Mouse (Mus musculus): ENCODE measurements at regions not wholly inside any gene's neighbourhood (a gene's known extent, or its start where the extent isn't known, plus 50 kb on each side); places are given as distances from the start of the nearest gene placed in this dataset.

- no peak for DNase-seq
- H3K4me3 ChIP-seq (ENCODE audit: insufficient read depth, low read depth, low read length), result no peak overlapping the region
- no peaks in the 10 kb centered on the region for H3K4me1 ChIP-seq (ENCODE audit: control insufficient read depth, insufficient read depth, low read length)
- WGBS, result 76% methylated on average over 5 of the region's 5 CpGs
- H3K27ac ChIP-seq (ENCODE audit: insufficient read depth, low read depth, low read length), result no peak overlapping the region
- no peaks in the 10 kb centered on the region for H3K36me3 ChIP-seq (ENCODE audit: control insufficient read depth, insufficient read depth, low read length)
- H3K27me3 ChIP-seq (replicated peaks; ENCODE audit: control insufficient read depth, insufficient read depth, low read length), result no peaks in the 10 kb centered on the region
- TF ChIP-seq POLR2A (IDR thresholded peaks at IDR 0.05; ENCODE audit: low read depth, low read length) (no peak), CTCF (conservative IDR thresholded peaks at IDR 0.05; ENCODE audit: insufficient read depth, insufficient read length, low read depth, low read length) (no peak)
Observed at GRCm38 (mm10) chr16:78635774-78636173, 59.3 kb upstream of the D16Ertd472e start.

DNA sequence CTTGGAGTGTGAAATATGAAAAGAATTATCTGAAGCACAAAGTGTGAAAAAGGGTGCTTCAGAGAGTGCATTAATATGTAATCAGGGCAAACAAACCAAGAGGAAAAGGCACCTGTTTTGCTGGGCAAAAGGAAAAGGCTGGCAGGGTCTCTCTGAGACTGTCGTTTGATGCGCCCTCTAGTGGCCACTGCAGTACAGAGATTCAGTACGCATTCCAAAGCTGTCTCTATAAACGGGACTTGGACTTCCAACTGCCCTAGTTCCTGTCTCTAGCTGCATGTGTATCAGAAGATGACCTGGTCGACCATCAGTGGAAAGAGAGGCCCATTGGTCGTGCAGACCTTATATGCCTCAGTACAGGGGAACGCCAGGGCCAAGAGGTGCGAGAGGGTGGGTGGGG is 58.7 kb upstream of the D16Ertd472e start:
- DNase-seq, result peak; percentile 61
- H3K36me3 ChIP-seq (ENCODE audit: control insufficient read depth, insufficient read depth, low read length), result no peaks in the 10 kb centered on the region
- WGBS, result 19% methylated on average over 8 of the region's 8 CpGs
- no peaks in the 10 kb centered on the region for H3K4me1 ChIP-seq (ENCODE audit: control insufficient read depth, insufficient read depth, low read length)
- no peak overlapping the region for H3K4me3 ChIP-seq (ENCODE audit: insufficient read depth, low read depth, low read length)
- TF ChIP-seq POLR2A (IDR thresholded peaks at IDR 0.05; ENCODE audit: low read depth, low read length), result no peak
- peak; percentile 82 for TF ChIP-seq CTCF (conservative IDR thresholded peaks at IDR 0.05; ENCODE audit: insufficient read depth, insufficient read length, low read depth, low read length)
- H3K27ac ChIP-seq (ENCODE audit: insufficient read depth, low read depth, low read length), result no peak overlapping the region
- no peaks in the 10 kb centered on the region for H3K27me3 ChIP-seq (replicated peaks; ENCODE audit: control insufficient read depth, insufficient read depth, low read length)

GRCm38 (mm10) chr16:78631797-78632196 is 55.3 kb upstream of the D16Ertd472e start:
- no peaks in the 10 kb centered on the region for H3K4me1 ChIP-seq (ENCODE audit: control insufficient read depth, insufficient read depth, low read length)
- WGBS, result 64% methylated on average over 5 of the region's 5 CpGs
- DNase-seq, result no peak
- H3K27ac ChIP-seq (ENCODE audit: insufficient read depth, low read depth, low read length), result no peak overlapping the region
- H3K4me3 ChIP-seq (ENCODE audit: insufficient read depth, low read depth, low read length), result no peak overlapping the region
- no peaks in the 10 kb centered on the region for H3K36me3 ChIP-seq (ENCODE audit: control insufficient read depth, insufficient read depth, low read length)
- H3K27me3 ChIP-seq (replicated peaks; ENCODE audit: control insufficient read depth, insufficient read depth, low read length), result no peaks in the 10 kb centered on the region
- no peak for TF ChIP-seq CTCF (conservative IDR thresholded peaks at IDR 0.05; ENCODE audit: insufficient read depth, insufficient read length, low read depth, low read length)
- TF ChIP-seq POLR2A (IDR thresholded peaks at IDR 0.05; ENCODE audit: low read depth, low read length), result no peak

DNA sequence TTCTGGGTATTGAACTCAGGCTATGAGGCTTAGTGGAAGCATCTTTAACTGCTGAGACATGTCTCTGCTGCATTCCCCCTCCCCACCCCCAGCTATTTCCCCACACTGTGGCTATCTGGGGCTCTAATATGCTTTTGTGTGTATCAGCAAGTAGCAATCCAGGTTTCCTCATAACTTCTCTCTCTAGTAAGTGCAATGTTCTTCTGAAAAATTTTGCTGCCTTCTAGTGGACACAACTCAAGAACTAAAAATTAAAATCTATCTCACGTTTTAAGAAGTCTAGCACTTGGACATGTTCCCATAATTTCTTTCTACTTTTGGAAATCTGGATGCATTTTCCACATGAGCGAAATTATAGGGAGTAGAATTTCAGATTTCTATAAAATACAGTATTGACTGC is 50.3 kb upstream of the D16Ertd472e start:
- no peaks in the 10 kb centered on the region for H3K27me3 ChIP-seq (replicated peaks; ENCODE audit: control insufficient read depth, insufficient read depth, low read length)
- H3K4me3 ChIP-seq (ENCODE audit: insufficient read depth, low read depth, low read length), result no peak overlapping the region
- TF ChIP-seq CTCF (conservative IDR thresholded peaks at IDR 0.05; ENCODE audit: insufficient read depth, insufficient read length, low read depth, low read length) (no peak), POLR2A (IDR thresholded peaks at IDR 0.05; ENCODE audit: low read depth, low read length) (no peak)
- WGBS, result 43% methylated on average over 2 of the region's 2 CpGs
- H3K36me3 ChIP-seq (ENCODE audit: control insufficient read depth, insufficient read depth, low read length), result no peaks in the 10 kb centered on the region
- DNase-seq, result peak; percentile 5
- no peak overlapping the region for H3K27ac ChIP-seq (ENCODE audit: insufficient read depth, low read depth, low read length)
- no peaks in the 10 kb centered on the region for H3K4me1 ChIP-seq (ENCODE audit: control insufficient read depth, insufficient read depth, low read length)

Measured in kidney, adult 2 months (tissue).